Mouse (Mus musculus) v-Abl transformed pro-B cells (cell line): ENCODE data around the gene Upk1a.

ENCODE experiments used
- in situ Hi-C, 2 experiments: fragments of 400-800 bp; cut with MboI; formaldehyde crosslinking; loops; one replicate each; pipeline ENCODE4 v1.15.1; 2025; ENCODE audit not compliant: unreplicated experiment in 2 of 2

Upk1a gene

GRCm38 (mm10) chr7:30612654-30613402, at the start of gene Upk1a:
Gene Upk1a (minus strand): TSS chr7:30612847.
- in situ Hi-C loops: loop anchor here (10.0 to 25.0 kb wide), 2 partner anchors 268 to 276 kb away; no protein-coding TSS in a partner anchor

GRCm38 (mm10) chr7:30649591-30650540, 37.2 kb upstream of the Upk1a start, which contains the start of gene Rbm42:
Gene Rbm42 (minus strand): TSS chr7:30650317.
- in situ Hi-C loops: loop anchor here in 1 of 2 experiments (25.0 kb wide), 1 partner anchor 112 kb away; the partner anchor contains the start of genes Dmkn and Sbsn

- in situ Hi-C loops: no loop called here
Measured at GRCm38 (mm10) chr7:30639083-30639482, 26.4 kb upstream of the Upk1a start.

DNA sequence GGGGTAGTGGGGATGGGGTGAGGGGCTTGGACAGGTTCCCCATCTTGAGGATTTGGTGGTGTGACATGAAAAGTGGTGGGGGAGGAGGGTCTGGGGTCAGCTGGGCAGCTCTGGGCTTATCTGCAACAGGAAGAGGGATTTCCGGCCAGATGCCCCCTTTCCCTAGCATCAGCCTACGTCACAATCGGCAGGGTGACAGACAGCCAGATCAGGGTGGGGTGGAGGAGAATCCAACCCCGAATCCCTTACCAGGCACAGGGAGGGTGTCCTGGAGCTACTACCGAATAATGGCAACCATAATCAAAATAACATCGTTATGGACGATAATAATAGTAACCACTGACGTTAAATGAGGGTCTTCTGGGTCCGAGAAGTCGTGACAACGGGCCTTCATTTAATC, 23.7 kb upstream of the Upk1a start:
- in situ Hi-C loops: no loop called here

DNA sequence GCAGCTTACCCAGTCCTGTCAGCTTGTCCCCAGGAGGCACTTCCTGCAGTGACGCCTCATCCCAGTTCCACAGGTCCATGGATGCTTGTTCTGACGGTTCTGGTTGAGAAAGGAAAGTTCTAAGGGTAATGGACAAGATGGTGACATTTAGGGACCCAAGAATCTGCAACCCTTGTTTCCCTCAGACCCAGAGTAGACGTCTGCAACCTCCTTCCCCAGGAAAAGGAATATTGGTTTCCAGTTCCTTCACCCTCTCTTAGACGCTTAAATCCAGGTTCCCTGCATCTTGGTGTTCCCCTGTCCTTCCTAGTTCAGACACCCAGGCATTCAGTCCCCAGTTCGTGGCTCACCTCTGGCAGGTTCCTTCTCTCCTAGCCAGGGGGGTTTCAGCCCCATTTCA, 23.1 kb upstream of the Upk1a start, which contains the start of gene Etv2:
TSS of gene Etv2 (minus strand) at position 101 of the 400 bp plus-strand sequence.
- in situ Hi-C loops: no loop called here

DNA sequence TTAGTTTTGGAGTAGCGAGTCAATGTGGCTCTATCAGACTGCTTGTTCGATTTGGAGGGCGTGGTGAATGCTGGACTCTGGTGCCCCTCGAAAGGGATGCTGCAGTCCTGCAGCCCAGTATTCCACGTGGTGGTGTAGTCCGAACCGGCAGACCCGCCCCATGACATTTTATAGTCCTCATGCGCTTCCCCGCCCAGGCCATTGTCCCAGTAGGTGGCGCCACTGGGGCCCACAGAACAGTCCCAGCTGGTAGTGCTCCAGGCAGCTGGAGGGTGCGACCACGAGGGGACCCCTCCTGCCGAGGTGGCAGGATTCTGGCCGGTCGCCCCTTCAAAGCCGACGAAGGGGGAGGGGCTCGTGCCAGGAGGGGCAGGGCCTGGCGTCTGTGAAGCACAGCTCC, 22.0 kb upstream of the Upk1a start:
- in situ Hi-C loops: no loop called here

GRCm38 (mm10) chr7:30633762-30634412, 21.2 kb upstream of the Upk1a start:
- in situ Hi-C loops: no loop called here

- in situ Hi-C loops: no loop called here
Measured at GRCm38 (mm10) chr7:30629013-30629412, 16.4 kb upstream of the Upk1a start.

DNA sequence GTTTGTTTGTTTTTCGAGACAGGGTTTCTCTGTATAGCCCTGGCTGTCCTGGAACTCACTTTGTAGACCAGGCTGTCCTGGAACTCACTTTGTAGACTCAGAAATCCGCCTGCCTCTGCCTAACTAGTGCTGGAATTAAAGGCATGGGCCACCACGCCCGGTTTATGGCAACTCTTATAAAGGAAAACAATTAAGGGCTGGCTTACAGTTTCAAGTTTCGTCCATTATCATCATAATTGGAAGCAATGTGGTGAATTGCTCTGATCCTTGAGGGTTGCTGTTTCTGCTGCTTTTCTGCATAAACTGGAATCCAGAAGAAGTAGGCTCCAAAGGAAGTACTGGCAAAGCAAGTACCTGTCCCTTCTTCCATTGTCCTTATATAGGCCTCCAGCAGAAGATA, 14.0 kb upstream of the Upk1a start:
- in situ Hi-C loops: no loop called here

GRCm38 (mm10) chr7:30625530-30626384, 13.1 kb upstream of the Upk1a start, which contains the start of gene Cox6b1:
Gene Cox6b1 (minus strand): TSS chr7:30626151.
- in situ Hi-C loops: no loop called here

DNA sequence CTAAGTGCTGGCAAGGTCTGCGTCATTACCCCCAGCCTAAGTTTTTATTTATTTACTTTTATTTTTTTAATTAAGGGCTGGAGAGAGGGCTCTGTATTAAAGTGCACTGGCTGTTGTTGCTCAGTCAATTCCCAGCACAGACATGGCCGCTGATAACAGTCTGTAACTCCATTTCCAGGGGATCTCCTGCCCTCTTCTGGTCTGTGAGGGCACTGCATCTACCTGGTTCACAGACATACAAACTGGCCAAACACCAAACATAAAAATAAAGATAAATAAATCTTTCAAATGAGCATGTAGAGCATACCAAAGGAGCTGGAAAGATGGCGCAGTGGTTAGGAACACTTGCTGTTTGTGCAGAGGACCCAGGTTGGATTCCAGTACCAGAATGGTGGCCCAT, 6.6 kb upstream of the Upk1a start:
- in situ Hi-C loops: loop anchor here (5.0 to 25.0 kb wide), 3 partner anchors 127 to 282 kb away; partner anchors contain the start of gene Prodh2 (in 1 of the 2)

GRCm38 (mm10) chr7:30618658-30619057, 6.0 kb upstream of the Upk1a start:
- in situ Hi-C loops: loop anchor here (5.0 to 25.0 kb wide), 3 partner anchors 126 to 281 kb away; partner anchors contain the start of gene Prodh2 (in 1 of the 2)

GRCm38 (mm10) chr7:30615049-30615760, 2.6 kb upstream of the Upk1a start:
- in situ Hi-C loops: loop anchor here (5.0 to 25.0 kb wide), 3 partner anchors 123 to 278 kb away; partner anchors contain the start of gene Prodh2 (in 1 of the 2)

GRCm38 (mm10) chr7:30614454-30614853, 1.8 kb upstream of the Upk1a start:
- in situ Hi-C loops: loop anchor here (10.0 to 25.0 kb wide), 2 partner anchors 270 to 277 kb away; no protein-coding TSS in a partner anchor

DNA sequence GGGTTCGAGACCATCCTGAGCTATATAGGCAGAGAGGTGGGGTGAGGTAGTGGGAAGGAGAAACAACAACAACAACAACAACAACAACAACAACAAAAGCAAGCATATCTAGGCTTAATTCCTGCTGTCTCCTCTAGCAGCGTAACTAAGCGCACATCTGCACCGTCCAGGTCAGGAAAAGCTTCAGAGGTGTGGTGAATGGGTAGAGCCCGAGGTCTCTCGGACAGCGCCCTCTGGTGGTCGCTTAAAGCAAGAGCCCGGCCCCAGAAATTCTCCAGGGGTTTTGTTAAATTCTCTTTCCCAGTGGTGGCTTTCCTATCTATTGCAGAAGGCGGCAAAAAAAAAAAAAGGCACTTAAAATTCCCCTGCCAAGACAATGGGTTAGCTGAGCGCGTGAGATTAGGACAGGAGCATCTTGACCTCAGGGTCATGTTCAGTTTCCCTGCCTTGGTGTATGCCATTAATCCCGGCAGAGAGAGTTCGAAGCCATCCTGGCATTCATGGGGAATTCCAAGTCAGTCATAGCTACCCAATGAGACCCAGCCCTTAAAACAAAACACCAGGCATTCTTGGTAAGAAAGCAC, 974 bp upstream of the Upk1a start:
- in situ Hi-C loops: loop anchor here (10.0 to 25.0 kb wide), 2 partner anchors 269 to 276 kb away; no protein-coding TSS in a partner anchor

GRCm38 (mm10) chr7:30610043-30610442, 2.6 kb downstream of the Upk1a start:
- in situ Hi-C loops: loop anchor here (10.0 to 25.0 kb wide), 2 partner anchors 265 to 273 kb away; no protein-coding TSS in a partner anchor

DNA sequence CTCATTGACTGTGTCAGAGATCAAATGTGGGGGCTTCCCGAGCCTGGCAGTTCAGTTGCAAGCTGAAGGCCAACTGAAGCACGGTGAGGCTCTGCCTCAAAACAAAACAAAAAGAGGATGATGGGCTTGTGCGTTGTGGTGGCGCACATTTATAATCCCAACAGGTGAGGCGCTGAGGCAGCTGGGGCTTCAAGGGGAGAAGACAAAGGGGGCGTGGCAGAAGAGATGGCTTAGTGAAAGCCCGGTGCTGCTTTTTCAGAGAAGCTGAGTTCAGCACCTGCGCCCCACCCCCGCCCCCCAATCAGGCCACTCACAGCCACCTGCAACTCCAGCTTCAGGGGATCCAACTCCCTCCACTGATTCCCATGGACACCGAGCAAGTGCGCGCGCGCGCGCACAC, 4.2 kb downstream of the Upk1a start:
- in situ Hi-C loops: loop anchor here in 1 of 2 experiments (5.0 to 25.0 kb wide), 2 partner anchors 116 to 271 kb away; partner anchors contain the start of gene Prodh2
